Mouse (Mus musculus) heart, embryonic 15.5 days (tissue): ENCODE results near the gene Gm15517. TPM values are rescaled to one million over a fixed set of nuclear protein-coding genes. Genes with fewer than 3 reads are reported as not detected.

Experiments
- ATAC-seq: fragments of 200-750 bp; cut with Nextera tagmentation; replicated peaks from 2 replicates; pipeline ENCODE4 v1.8.0; 2017; ENCODE audit warnings: low read depth, moderate TSS enrichment; ENCODE audit not compliant: insufficient number of reproducible peaks, insufficient read depth, low FRiP score
- H3K27ac ChIP-seq: fragments of 300-500 bp; sonication (generic); 2 replicates; pipeline ENCODE4 v1.5.1; 2015; ENCODE audit warnings: mild to moderate bottlenecking, inconsistent platforms
- H3K27me3 ChIP-seq: fragments of 300-500 bp; sonication (generic); 2 replicates; pipeline ENCODE4 v1.6.1; 2015; ENCODE audit warnings: inconsistent platforms
- H3K36me3 ChIP-seq: fragments of 300-500 bp; sonication (generic); 2 replicates; pipeline ENCODE4 v1.6.1; 2015; ENCODE audit warnings: mild to moderate bottlenecking, inconsistent platforms
- H3K4me1 ChIP-seq: fragments of 300-500 bp; sonication (generic); replicated peaks from 2 replicates; pipeline ENCODE4 v1.6.1; 2015; ENCODE audit warnings: inconsistent platforms
- H3K4me2 ChIP-seq: fragments of 300-500 bp; sonication (generic); 2 replicates; pipeline ENCODE4 v1.6.1; 2015; ENCODE audit warnings: inconsistent platforms, mild to moderate bottlenecking, moderate library complexity
- H3K4me3 ChIP-seq: fragments of 300-500 bp; sonication (generic); 2 replicates; pipeline ENCODE4 v1.5.1; 2015; ENCODE audit warnings: mild to moderate bottlenecking, inconsistent platforms
- H3K9ac ChIP-seq: fragments of 300-500 bp; sonication (generic); 2 replicates; pipeline ENCODE4 v1.6.1; 2015; ENCODE audit warnings: mild to moderate bottlenecking, inconsistent platforms
- H3K9me3 ChIP-seq: fragments of 300-500 bp; sonication (generic); replicated peaks from 2 replicates; pipeline ENCODE4 v1.6.1; 2016; ENCODE audit warnings: inconsistent platforms
- WGBS: fragments of 180-500 bp; shearing (Covaris S2); methylation state at CpG from one replicate; pipeline ENCODE4 v1.1.7; 2015; ENCODE audit warnings: mixed read lengths; 5-methylcytosine and 5-hydroxymethylcytosine counted together
- polyA plus RNA-seq: library from polyadenylated mRNA; unstranded; fragments of >200 nt; fragmentation: Nextera tagmentation; extraction: Ambion mirVana; gene quantifications from 2 replicates; pipeline ENCODE4 v1.2.1, GENCODE M21; 2015

Gm15517 gene
- polyA plus RNA-seq, 1 experiment from 2014 or later, result not detected

DNA sequence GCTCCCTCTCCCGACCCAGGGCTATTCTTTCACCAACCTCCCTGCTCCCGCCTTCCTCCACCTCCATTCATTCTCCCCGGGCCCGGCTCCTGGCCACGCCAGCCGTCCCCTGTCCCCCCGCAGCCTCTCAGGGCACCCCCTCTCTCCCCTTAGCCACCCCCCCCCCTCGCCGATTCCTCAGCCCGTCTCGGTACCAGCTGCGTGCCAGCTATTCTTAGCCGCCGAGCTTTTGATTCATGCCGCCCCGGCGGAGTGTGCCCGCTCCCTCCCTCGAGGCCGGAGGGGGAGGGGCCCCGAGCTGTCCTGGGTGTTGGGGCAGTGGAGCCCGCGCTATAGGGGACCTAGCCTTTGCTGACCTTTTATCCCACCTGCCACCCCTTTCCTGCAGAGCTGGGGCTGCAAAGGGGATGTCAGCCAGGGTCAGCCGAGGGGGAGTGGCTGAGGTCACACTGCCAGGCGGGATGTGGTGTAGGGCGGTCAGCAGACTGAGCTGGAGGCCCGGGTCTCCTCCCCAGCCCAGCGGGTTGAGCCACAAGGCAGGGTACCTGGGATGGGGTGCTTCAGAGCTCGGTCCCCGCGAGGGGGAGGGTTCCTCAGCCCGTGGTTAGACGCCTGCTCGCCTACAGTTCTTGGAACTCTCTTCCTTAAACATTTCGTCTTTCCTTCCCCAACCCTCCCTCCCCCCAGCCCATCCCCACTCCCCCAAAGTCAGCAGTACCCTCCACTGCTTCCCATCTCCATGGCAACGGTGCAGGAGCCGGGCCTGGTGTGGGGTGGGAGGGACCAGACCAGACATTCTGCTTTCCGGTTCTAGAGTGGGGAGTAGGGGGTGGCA lies 49.8 kb downstream of the Gm15517 start:
- peak overlapping the region; percentile 52 for H3K4me3 ChIP-seq
- H3K27me3 ChIP-seq, result peaks cover 71% of the 10 kb centered on the region
- H3K4me1 ChIP-seq, result peaks cover 16% of the 10 kb centered on the region
- H3K4me2 ChIP-seq, result peak overlapping the region; percentile 94
- H3K27ac ChIP-seq, result no peak overlapping the region
- 4% methylated on average over 38 of the region's 38 CpGs for WGBS
- ATAC-seq, result peak; percentile 41
- no peaks in the 10 kb centered on the region for H3K36me3 ChIP-seq
- peak overlapping the region; percentile 53 for H3K9ac ChIP-seq
- H3K9me3 ChIP-seq, result no peaks in the 10 kb centered on the region

Other genes starting within 250 kb of the Gm15517 start
- gene Klk1b26, start 249.3 kb upstream of the Gm15517 start, polyA plus RNA-seq, result not detected in 2 replicates
- not detected in 2 replicates for gene Klk1b27, start 209.2 kb upstream of the Gm15517 start, polyA plus RNA-seq
- gene Klk1b21, start 159.1 kb upstream of the Gm15517 start, polyA plus RNA-seq, result not detected in 2 replicates
- gene Klk1b22, start 148.8 kb upstream of the Gm15517 start, polyA plus RNA-seq, result not detected in 2 replicates
- not detected in 2 replicates for gene Klk1b16, start 124.7 kb upstream of the Gm15517 start, polyA plus RNA-seq
- not detected in 2 replicates for gene Klk1b24, start 73.2 kb upstream of the Gm15517 start, polyA plus RNA-seq
- gene Klk1b3, start 63.3 kb upstream of the Gm15517 start, polyA plus RNA-seq, result not detected in 2 replicates
- gene Klk1b4, start 54.0 kb upstream of the Gm15517 start, polyA plus RNA-seq, result not detected in 2 replicates
- gene Klk1b5, start 45.5 kb upstream of the Gm15517 start, polyA plus RNA-seq, result not detected in 2 replicates
- gene Klk1, start 36.1 kb upstream of the Gm15517 start, polyA plus RNA-seq, result 0.13 TPM in 1 of 2 replicates, not detected in the other
- gene Gm36864, start 25.3 kb upstream of the Gm15517 start, polyA plus RNA-seq, result 0.09 TPM in 1 of 2 replicates, not detected in the other
- 0.62 and 1.1 TPM in 2 replicates for gene 1700028J19Rik, start 14.8 kb upstream of the Gm15517 start, polyA plus RNA-seq
- gene 2410002F23Rik, start 14.7 kb upstream of the Gm15517 start, polyA plus RNA-seq, result 59.5 and 86.8 TPM in 2 replicates
- not detected in 2 replicates for gene Acp4, start 4.1 kb upstream of the Gm15517 start, polyA plus RNA-seq
- gene Clec11a, start 45.5 kb downstream of the Gm15517 start, polyA plus RNA-seq, result 1.0 and 2.5 TPM in 2 replicates
- 0.58 and 0.74 TPM in 2 replicates for gene Shank1, start 48.8 kb downstream of the Gm15517 start, polyA plus RNA-seq
- gene Syt3, start 122.7 kb downstream of the Gm15517 start, polyA plus RNA-seq, result 0.71 and 0.82 TPM in 2 replicates
- gene 1700008O03Rik, start 124.4 kb downstream of the Gm15517 start, polyA plus RNA-seq, result 0.13 and 0.47 TPM in 2 replicates
- 1.8 TPM in 2 replicates for gene Lrrc4b, start 167.6 kb downstream of the Gm15517 start, polyA plus RNA-seq
- gene Aspdh, start 203.9 kb downstream of the Gm15517 start, polyA plus RNA-seq, result 0.43 and 0.74 TPM in 2 replicates
- 134 and 146 TPM in 2 replicates for gene Josd2, start 206.5 kb downstream of the Gm15517 start, polyA plus RNA-seq
- 81.6 and 109 TPM in 2 replicates for gene Emc10, start 235.1 kb downstream of the Gm15517 start, polyA plus RNA-seq
- 8.7 and 11.5 TPM in 2 replicates for gene Fam71e1, start 235.1 kb downstream of the Gm15517 start, polyA plus RNA-seq